Mouse (Mus musculus): Measurements from ENCODE around the gene Cpsf4. TPM values are rescaled to one million over a fixed set of nuclear protein-coding genes. Genes with fewer than 3 reads are reported as not detected.

Gene Cpsf4
- polyA plus RNA-seq (2012; rRNA removed), result 24.1 and 24.8 TPM in 2 replicates

GRCm38 (mm10) chr5:145166536-145167305, at the start of gene Cpsf4, which contains the start of gene Ptcd1:
TSS of gene Cpsf4 (plus strand) at chr5:145167213.
TSS of gene Ptcd1 (minus strand) at chr5:145167108.

DNA sequence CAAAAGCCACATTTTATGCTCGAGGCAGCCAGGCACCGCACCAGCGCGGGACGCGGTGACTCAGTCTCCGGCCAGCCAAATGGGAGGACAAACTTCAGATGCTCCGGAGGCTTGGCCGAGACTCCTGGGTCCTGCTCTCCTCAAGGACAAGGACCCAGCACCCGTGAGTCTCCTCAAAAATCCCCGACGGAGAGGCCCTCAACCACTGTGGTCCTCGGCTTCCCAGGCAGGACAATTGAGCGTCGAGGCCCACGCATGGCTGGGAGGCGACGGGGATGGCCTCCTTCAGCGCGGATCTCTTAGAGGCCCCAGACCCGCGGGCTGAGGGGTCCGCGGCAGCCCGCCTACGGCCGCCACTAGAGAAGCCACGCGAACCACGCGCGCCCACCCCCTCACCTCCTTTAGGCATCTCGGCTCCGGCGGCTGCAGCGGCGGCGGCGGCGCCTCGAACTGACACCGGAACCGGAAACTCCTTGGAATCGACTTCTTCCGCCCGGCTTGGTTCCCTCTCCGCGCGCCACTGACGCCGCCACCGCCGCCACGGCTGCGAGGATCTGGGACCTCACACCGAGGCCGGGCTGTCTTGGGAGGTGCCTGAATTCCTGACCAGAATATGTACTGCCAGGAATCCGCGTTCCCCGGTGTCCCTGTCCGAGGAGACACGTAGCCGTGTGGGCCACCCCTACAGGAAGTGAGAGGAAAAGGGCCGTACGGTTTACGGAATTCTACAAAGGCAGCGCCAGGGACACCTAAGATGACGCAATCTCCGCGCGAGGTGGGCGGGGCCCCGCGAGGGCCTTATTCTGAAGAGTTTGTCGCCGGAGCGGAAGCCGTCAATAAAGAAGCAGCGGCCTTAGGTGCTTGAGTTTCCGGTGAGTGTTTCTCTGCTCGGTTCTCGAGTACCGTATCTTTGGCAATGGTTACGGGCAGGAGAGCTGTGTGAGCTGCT, 27.2 kb upstream of the Cpsf4 start, which contains the start of the genes Pdap1 and Bud31:
Pdap1 (minus strand) TSS at position 668 of the 949 bp plus-strand sequence.
Bud31 (plus strand) TSS at position 792 of the 949 bp plus-strand sequence.

DNA sequence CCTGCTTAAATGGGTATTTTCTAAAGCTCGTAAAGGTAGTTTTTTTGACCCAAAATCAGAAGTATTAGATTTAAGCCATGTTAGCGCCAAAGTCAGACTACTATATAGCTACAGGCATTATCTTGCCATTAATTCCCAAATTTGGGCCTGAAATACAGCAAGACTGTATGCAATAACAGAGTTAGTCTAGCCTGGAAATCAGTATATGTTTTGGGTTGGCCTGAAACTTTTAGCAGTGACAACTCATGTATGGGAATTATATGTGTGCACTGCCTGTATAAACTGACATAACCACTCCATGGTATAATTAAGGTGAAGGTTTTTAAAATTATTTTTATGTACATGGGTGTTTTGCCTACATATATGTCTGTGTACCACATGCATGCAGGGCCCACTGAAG, 24.9 kb downstream of the Cpsf4 start, which contains the start of gene Atp5j2:
Atp5j2 (minus strand) TSS at position 101 of the 400 bp plus-strand sequence.

DNA sequence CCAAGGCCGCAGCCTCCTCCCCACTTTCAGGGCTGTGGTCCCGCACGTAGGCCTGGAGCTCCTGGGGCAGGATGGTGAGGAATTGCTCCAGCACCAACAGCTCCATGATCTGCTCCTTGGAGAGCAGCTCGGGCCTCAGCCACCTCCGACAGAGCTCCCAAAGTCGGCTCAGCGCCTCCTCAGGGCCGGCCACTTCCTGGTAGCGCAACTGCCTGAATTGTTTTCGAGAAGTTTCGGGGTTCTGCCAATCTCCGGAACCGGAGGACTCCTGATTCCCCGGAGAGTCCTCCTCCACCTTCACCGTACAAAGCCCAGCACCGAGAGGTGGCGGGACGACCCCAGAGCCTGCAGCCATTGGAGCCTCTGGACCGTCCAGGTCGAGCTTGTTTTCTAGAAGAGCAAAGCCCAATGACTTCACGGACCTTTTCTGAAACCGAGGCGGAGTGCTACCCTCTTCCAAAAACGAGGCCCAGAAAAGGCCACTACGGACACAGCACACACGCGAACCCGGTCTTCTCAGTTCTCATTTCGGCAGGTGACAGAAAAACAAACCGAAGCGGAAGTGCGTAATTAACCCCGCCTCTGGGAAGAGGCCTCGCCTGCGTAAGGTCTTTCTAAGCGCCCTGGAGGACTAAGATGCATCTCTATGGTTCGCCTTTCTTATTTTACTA, 34.4 kb downstream of the Cpsf4 start, which contains the start of gene Zkscan14:
Zkscan14 (minus strand) TSS at position 548 of the 671 bp plus-strand sequence.

GRCm38 (mm10) chr5:145203936-145204691, 37.1 kb downstream of the Cpsf4 start, which contains the start of gene Zkscan5:
TSS of gene Zkscan5 (plus strand) at chr5:145204562.

DNA sequence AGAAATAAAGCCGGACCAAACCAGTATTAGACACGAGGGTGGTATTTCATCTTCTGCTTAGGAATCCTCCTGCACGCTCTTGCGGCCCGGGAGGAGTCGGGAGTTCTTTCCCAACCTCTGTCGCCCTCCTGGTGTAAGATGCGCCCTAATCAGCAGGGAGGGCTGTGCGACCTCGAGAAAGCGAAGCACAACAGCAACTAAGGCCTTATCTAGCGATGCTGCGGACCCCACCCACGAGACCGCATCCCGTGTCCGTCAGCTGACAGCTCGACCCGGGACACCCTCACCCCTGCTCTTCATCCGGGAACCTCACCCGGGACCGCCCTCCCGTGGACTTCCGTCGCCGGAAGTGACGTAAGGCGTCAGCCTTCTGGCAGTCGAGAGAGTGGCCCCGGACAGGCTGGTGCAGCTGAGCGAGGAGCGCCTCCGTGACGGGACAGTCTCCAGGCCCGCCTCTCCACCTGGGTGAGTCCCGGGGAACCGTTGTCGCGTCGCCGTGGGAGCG, 64.4 kb downstream of the Cpsf4 start, which contains the start of gene Zfp655:
Zfp655 (plus strand) TSS at position 349 of the 505 bp plus-strand sequence.

Other genes starting within 250 kb of the Cpsf4 start
- gene Smurf1, start 201.4 kb upstream of the Cpsf4 start, polyA plus RNA-seq (2012; rRNA removed), result 20.6 and 23.6 TPM in 2 replicates
- not detected in 2 replicates for gene Gm4871, start 134.5 kb upstream of the Cpsf4 start, polyA plus RNA-seq (2012; rRNA removed)
- gene 1700018F24Rik, start 124.2 kb upstream of the Cpsf4 start, polyA plus RNA-seq (2012; rRNA removed), result not detected in 2 replicates
- gene Arpc1a, start 83.4 kb upstream of the Cpsf4 start, polyA plus RNA-seq (2012; rRNA removed), result 97.8 and 103 TPM in 2 replicates
- gene Kpna7, start 83.2 kb upstream of the Cpsf4 start, polyA plus RNA-seq (2012; rRNA removed), result not detected in 2 replicates
- 959 and 1,102 TPM in 2 replicates for gene Arpc1b, start 53.0 kb upstream of the Cpsf4 start, polyA plus RNA-seq (2012; rRNA removed)
- 19.0 and 22.0 TPM in 2 replicates for gene Pdap1, start 27.0 kb upstream of the Cpsf4 start, polyA plus RNA-seq (2012; rRNA removed)
- gene Bud31, start 26.9 kb upstream of the Cpsf4 start, polyA plus RNA-seq (2012; rRNA removed), result 35.8 and 40.5 TPM in 2 replicates
- 11.1 and 13.6 TPM in 2 replicates for gene Ptcd1, start 105 bp upstream of the Cpsf4 start, polyA plus RNA-seq (2012; rRNA removed)
- 162 and 166 TPM in 2 replicates for gene Atp5j2, start 24.8 kb downstream of the Cpsf4 start, polyA plus RNA-seq (2012; rRNA removed)
- gene Zkscan14, start 34.7 kb downstream of the Cpsf4 start, polyA plus RNA-seq (2012; rRNA removed), result 2.6 and 2.8 TPM in 2 replicates
- gene Zkscan5, start 37.3 kb downstream of the Cpsf4 start, polyA plus RNA-seq (2012; rRNA removed), result 3.8 and 4.0 TPM in 2 replicates
- gene Zfp655, start 64.5 kb downstream of the Cpsf4 start, polyA plus RNA-seq (2012; rRNA removed), result 7.7 and 9.9 TPM in 2 replicates
- 18.9 and 19.1 TPM in 2 replicates for gene Zscan25, start 113.3 kb downstream of the Cpsf4 start, polyA plus RNA-seq (2012; rRNA removed)
- gene Cyp3a57, start 178.1 kb downstream of the Cpsf4 start, polyA plus RNA-seq (2012; rRNA removed), result not detected in 2 replicates